Mouse (Mus musculus): ENCODE measurements around the gene Dlg2. TPM values are rescaled to one million over a fixed set of nuclear protein-coding genes. Genes with fewer than 3 reads are reported as not detected.

Dlg2 gene
- polyA plus RNA-seq, 1 experiment from 2014 or later: 6.9 TPM

DNA sequence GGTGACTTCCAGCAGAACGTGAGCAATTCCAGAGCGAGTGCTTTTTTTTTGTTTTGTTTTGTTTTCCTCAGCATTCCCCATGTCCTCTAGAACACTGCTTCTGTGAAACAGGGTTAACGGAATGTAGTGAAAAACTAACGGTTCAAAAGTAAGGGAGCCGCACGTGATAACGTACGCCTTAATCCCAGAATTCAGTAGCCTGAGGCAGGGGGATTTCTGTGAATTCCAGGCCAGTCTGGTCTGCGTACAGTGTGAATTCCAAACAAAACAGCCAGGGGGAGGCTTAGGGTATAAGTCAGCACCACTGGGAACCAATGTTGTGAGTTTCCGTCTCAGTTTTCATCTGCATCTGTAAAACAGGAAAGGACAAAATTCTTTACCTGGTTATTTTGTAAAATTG, 19.0 kb upstream of the Dlg2 start:
- WGBS: 21% methylated on average over 10 of the region's 10 CpGs

DNA sequence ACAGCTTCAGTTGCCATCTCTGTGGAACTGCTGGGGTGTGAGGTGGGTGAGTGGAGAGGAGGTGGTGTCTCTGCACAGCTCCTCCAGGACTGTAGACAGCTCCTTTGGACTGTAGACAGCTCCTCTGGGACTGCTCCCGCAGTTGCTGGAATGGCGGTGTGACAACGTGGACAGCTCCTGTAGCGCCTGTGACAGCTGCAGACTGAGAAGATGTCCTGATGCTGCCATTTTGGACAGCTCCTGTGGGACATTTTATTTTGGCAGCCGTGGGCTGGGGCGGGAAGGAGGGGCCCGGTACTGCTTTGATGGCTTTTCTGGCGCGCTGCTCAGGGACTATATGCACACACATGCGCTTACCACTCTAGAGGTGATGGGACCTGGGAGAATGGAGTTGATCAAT, 16.1 kb upstream of the Dlg2 start:
- Histone ChIP-seq H3K9ac (0 out of 2 replicates have a peak overlapping the region, but pooled peaks have one; percentile 8), H3K9me3 (replicated peaks) (no peaks in the 10 kb centered on the region), H3K36me3 (no peaks in the 10 kb centered on the region), H3K27ac (no peak overlapping the region), H3K4me1 (peaks cover 14% of the 10 kb centered on the region), H3K27me3 (no peaks in the 10 kb centered on the region), H3K4me3 (no peak overlapping the region), H3K4me2 (replicated peaks) (no peak overlapping the region)
- 53% methylated on average over 10 of the region's 10 CpGs for WGBS
- ATAC-seq (ENCODE audit: low FRiP score): no peak

More for the DNA sequence above, 19.0 kb upstream of the Dlg2 start:
- Histone ChIP-seq H3K4me3 (peak overlapping the region; percentile 74), H3K9me3 (replicated peaks) (no peaks in the 10 kb centered on the region), H3K4me1 (peaks cover 14% of the 10 kb centered on the region), H3K4me2 (replicated peaks) (peak overlapping the region; percentile 61), H3K27ac (peak overlapping the region; percentile 93), H3K27me3 (no peaks in the 10 kb centered on the region), H3K9ac (peak overlapping the region; percentile 76), H3K36me3 (peaks cover 9% of the 10 kb centered on the region; the same call in 1 of the 2 replicates)
- ATAC-seq (ENCODE audit: low FRiP score): peak; percentile 80

DNA sequence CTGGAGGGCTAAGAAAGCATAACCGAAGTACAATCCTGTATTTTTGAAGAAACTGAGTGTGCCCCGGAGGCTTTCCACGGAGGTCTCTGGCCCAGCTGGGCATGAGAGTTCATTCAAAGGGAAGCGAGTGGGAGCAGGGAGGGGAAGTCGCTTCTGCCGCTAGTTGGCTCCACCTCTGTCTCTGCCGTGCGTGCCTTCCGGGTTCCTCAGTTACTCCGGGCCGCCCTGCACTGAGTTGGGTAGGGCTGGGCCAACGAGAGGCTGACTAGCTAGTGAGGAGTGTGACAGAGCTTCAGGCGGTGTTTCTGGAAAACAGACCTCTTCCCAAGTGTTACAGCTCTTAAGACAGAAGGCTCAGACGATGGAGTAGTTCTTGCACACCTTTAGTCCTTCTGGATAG, 15.5 kb upstream of the Dlg2 start:
- 19% methylated on average over 14 of the region's 14 CpGs for WGBS

DNA sequence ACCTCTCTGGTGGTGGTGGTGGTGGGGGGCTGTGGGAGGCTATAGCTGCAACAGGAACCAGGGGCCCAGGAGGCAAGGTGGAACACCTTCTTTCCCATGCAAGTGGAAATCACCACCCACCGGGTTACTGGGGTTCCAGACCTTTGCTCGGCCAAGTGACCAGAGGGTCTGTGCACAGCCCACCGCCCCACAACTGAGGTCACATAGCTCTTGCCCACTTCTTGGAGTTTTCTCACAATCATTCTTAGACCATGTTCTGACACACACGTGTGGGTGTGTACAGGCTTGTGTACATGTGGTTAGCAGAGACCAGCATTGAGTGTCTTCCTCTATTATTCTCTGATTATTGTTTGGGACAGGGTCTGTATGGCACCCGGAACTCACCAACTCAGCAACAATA, 15.0 kb upstream of the Dlg2 start:
- Histone ChIP-seq H3K4me1 (peaks cover 5% of the 10 kb centered on the region), H3K4me3 (no peak overlapping the region), H3K9me3 (replicated peaks) (no peaks in the 10 kb centered on the region), H3K27ac (no peak overlapping the region), H3K4me2 (replicated peaks) (no peak overlapping the region), H3K27me3 (no peaks in the 10 kb centered on the region), H3K36me3 (no peaks in the 10 kb centered on the region), H3K9ac (no peak overlapping the region)
- 92% methylated on average over 5 of the region's 5 CpGs for WGBS
- no peak for ATAC-seq (ENCODE audit: low FRiP score)

More for the DNA sequence above, 15.5 kb upstream of the Dlg2 start:
- no peak overlapping the region for H3K27ac ChIP-seq
- peak overlapping the region; percentile 15; the same call in 1 of the 2 replicates for H3K4me2 ChIP-seq (replicated peaks)
- H3K9ac ChIP-seq: no peak overlapping the region
- no peaks in the 10 kb centered on the region for H3K36me3 ChIP-seq
- H3K9me3 ChIP-seq (replicated peaks): no peaks in the 10 kb centered on the region
- no peaks in the 10 kb centered on the region for H3K27me3 ChIP-seq
- no peak for ATAC-seq (ENCODE audit: low FRiP score)
- H3K4me3 ChIP-seq: no peak overlapping the region
- H3K4me1 ChIP-seq: peaks cover 10% of the 10 kb centered on the region

DNA sequence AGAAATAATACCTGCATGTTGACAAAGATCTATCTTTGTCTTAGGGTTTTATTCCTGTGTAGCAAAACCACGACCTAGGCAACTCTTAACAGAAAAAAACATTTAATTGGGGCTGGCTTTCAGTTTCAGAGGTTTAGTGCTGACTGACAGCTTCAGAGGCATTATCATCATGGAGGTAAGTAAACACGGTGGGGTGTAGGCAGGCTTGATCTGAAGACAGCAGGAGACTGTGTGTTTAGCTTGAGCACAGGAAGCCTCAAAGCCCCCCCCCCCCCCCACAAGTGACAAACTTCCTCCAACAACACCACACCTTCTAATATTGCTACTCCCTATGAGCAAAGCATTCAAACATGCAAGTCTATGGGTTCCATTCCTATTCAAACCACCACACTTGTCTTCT, 3.0 kb upstream of the Dlg2 start:
- Histone ChIP-seq H3K9me3 (replicated peaks) (no peaks in the 10 kb centered on the region), H3K4me3 (no peak overlapping the region), H3K4me2 (replicated peaks) (no peak overlapping the region), H3K27me3 (no peaks in the 10 kb centered on the region), H3K36me3 (peaks cover 11% of the 10 kb centered on the region), H3K9ac (no peak overlapping the region), H3K4me1 (peaks cover 11% of the 10 kb centered on the region), H3K27ac (no peak overlapping the region)
- 77% methylated on average over 2 of the region's 2 CpGs for WGBS
- ATAC-seq (ENCODE audit: low FRiP score): no peak

DNA sequence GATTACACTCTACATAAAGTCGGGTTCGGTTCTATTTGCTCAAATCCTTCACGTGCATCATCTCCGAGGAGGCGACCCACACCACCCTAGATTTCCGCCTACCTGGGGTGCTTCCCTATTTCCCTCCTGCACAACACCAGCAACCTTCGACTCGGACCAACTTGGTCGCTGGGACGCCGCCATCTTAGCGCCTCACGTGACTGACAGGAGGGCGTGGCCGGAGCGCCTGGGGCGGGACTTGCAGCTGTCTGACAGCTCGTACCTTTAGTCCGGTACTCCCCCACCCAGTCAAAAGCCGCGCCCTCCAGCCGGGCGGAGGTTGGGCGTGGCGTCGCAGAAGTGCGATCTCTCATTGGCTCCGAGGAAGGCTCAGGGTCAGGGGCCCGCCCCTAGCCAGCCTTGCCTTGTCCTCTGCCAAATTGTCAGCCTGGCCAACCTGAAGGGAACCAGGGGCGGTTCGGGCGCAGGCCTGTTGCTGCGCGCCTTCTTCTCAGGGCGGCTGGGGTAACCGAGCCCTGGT, 619 bp upstream of the Dlg2 start, which contains the start of gene Tmem126b:
Gene Tmem126b, minus strand, starts transcription at position 209 of the 520 bp plus-strand sequence.
- Histone ChIP-seq H3K36me3 (no peaks in the 10 kb centered on the region), H3K4me3 (peak within 1 kb of the TSS; percentile 64), H3K4me2 (replicated peaks) (peak within 1 kb of the TSS; percentile 79), H3K9ac (peak within 1 kb of the TSS; percentile 76), H3K9me3 (replicated peaks) (no peaks in the 10 kb centered on the region), H3K27ac (peak within 1 kb of the TSS; percentile 78), H3K4me1 (peaks cover 11% of the 10 kb centered on the region), H3K27me3 (no peaks in the 10 kb centered on the region)
- ATAC-seq (ENCODE audit: low FRiP score): peak; percentile 100
- WGBS: under 1% methylated on average over 36 of the region's 36 CpGs

DNA sequence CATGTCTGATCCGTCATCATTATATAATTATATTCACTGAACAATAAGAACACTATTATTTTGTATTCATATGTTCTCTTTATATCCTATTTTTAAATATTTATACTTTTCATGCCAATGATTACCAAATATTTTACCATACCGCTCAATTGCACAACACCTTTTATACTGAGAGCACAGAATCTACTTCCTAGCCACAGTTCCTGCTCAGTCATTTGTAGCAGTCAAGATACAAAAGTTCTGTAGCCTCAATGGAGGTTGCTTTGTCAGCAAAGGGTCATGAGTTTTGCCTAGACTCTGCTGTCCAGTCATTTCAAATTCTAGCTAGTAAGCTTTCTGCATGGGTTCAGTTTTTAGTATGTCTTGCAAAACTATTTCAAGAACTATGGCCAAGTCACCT, 6.1 kb downstream of the Dlg2 start:
- H3K4me1 ChIP-seq: no peaks in the 10 kb centered on the region
- WGBS: 90% methylated on average over 2 of the region's 2 CpGs
- H3K9ac ChIP-seq: no peak overlapping the region
- no peak overlapping the region for H3K27ac ChIP-seq
- H3K36me3 ChIP-seq: no peaks in the 10 kb centered on the region
- ATAC-seq (ENCODE audit: low FRiP score): no peak
- no peak overlapping the region for H3K4me2 ChIP-seq (replicated peaks)
- H3K27me3 ChIP-seq: no peaks in the 10 kb centered on the region
- no peak overlapping the region for H3K4me3 ChIP-seq
- no peaks in the 10 kb centered on the region for H3K9me3 ChIP-seq (replicated peaks)

DNA sequence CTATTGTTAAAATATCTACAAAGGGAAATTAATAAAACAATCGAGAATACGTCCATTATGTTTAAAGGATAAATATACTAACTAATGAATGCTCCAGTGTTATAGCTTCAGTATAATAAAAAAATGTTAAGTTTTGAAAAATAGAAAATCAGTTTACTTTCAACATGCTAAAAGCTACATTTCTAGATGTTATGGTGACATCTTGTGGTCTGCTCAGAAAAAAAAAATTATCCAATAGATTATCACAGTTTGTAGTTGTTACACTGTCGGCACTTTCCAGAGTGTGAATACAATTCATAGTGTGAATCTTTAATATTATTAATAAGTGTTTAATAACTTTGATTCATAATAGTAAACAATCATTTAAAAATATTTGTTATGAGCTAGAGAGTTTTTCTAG, 31.7 kb downstream of the Dlg2 start:
- Histone ChIP-seq H3K27ac (no peak overlapping the region), H3K36me3 (no peaks in the 10 kb centered on the region), H3K4me1 (no peaks in the 10 kb centered on the region), H3K9ac (no peak overlapping the region), H3K27me3 (no peaks in the 10 kb centered on the region), H3K9me3 (replicated peaks) (no peaks in the 10 kb centered on the region), H3K4me2 (replicated peaks) (no peak overlapping the region), H3K4me3 (no peak overlapping the region)
- no peak for ATAC-seq (ENCODE audit: low FRiP score)
- WGBS: 81% methylated on average over 3 of the region's 3 CpGs

DNA sequence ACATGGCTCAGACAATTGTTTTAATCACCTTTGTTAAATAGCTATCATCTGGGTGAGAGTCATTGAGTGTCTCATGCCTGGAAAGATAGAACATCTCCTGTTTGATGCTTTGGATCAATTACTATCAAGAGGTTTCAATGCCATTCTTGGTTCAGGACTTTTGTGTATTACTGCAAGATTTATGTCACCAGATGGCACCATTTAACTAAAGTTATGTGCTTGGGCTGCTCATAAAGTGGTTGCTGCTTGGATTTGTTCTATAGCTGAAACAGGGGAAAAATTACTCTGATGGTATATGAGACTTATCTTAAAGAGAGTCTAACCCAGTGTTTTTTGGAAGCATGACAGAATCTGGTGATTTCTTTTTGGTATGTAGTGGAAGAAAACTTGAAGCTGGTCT, 35.8 kb downstream of the Dlg2 start:
- no peaks in the 10 kb centered on the region for H3K27me3 ChIP-seq
- ATAC-seq (ENCODE audit: low FRiP score): no peak
- H3K4me1 ChIP-seq: no peaks in the 10 kb centered on the region

DNA sequence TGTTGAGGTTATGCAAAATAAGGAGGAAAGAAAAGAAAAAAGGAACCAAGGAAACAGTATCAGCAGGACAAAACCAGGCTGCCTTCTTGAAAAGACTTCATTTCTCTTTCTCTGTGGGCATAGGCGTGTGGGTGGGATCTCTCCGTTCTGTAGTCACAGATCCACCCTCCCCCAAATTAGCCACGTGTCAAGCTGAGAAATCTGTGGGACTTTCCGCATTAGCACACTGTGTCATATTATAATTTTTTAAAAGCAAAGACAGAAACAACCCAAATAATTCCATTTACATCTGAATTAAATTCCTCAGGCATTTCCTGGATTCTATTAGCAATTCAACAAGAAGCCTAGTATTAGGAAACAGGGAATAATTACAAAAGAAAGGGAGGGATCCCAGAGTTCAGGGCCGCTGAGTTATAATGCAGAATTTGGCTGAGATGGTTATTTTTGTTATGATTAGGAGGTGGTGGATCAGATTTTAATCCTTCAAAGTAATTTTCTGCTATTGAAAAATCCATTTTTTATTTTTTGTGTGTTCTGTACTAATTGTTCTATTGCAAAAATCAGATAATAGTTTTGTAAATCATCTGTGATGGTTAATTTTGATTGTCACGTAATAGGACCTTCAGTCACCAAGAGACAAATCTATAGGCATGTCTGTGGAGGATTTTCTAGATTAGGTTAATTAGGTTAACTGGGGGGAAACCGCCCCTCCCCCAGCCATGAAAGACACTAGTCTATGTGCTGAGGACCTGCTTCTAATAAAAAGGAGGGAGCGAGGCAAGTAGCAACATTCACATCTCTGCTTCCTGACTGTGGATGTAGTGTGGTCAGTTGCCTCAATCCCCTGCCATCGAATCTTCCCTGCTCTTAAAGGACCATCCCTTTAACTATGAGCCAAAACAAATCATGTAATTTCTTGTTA, 63.3 kb downstream of the Dlg2 start:
- no peaks in the 10 kb centered on the region for H3K9me3 ChIP-seq (replicated peaks)
- no peak for ATAC-seq (ENCODE audit: low FRiP score)
- no peaks in the 10 kb centered on the region for H3K27me3 ChIP-seq
- H3K4me2 ChIP-seq (replicated peaks): no peak overlapping the region
- no peaks in the 10 kb centered on the region for H3K4me1 ChIP-seq
- no peak overlapping the region for H3K9ac ChIP-seq
- 49% methylated on average over 9 of the region's 9 CpGs for WGBS
- no peak overlapping the region for H3K4me3 ChIP-seq
- no peak overlapping the region for H3K27ac ChIP-seq
- H3K36me3 ChIP-seq: no peaks in the 10 kb centered on the region

More for the DNA sequence above, 35.8 kb downstream of the Dlg2 start:
- Histone ChIP-seq H3K4me2 (replicated peaks) (no peak overlapping the region), H3K9me3 (replicated peaks) (no peaks in the 10 kb centered on the region), H3K27ac (no peak overlapping the region), H3K4me3 (no peak overlapping the region), H3K9ac (no peak overlapping the region), H3K36me3 (no peaks in the 10 kb centered on the region)

DNA sequence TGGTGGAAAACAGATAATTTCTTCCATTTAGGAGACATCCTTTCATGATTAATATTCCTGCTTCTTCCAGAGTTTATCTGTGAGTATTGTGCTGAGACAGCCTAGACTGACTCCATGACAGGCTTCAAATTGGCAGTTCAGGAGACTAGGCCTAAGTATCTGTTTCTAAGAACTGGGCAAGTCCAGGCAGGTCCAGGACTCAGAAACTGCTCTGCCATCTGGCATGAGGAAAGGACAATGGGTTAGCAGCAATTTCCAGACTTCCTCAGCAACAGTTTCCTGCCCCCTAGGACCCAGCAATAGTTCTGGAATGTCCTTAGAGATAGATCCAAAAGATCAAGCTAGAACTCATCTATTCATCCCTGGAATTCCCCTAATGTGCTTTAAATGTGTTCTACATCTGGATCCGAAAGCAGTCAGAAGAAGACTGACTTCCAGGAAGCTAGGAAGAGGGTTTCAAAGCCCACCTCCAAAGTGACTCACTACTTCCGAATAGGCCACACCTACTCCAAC, 64.4 kb downstream of the Dlg2 start:
- Histone ChIP-seq H3K9ac (no peak overlapping the region), H3K27ac (no peak overlapping the region), H3K27me3 (no peaks in the 10 kb centered on the region), H3K4me1 (no peaks in the 10 kb centered on the region), H3K4me2 (replicated peaks) (no peak overlapping the region), H3K36me3 (no peaks in the 10 kb centered on the region), H3K9me3 (replicated peaks) (no peaks in the 10 kb centered on the region), H3K4me3 (no peak overlapping the region)
- no peak for ATAC-seq (ENCODE audit: low FRiP score)
- WGBS: 81% methylated on average over 2 of the region's 2 CpGs

DNA sequence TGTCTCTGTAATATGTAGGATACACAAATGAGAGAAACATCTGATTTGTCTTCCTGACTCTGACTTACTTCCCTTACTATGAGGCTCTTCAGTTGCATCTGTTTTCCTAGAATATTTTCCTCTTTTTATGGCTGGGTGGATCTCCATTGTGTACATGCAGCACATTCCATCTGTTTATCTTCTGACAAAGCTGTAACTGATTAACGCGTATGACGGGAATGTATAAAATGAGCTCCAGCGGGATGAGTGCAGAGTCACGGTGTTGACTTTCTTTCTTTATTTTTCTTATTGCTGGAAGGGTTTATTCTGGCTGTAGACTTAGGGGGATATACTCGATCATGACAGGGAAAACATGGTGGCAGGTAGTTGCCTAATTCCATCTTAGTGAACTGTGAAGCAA, 76.9 kb downstream of the Dlg2 start:
- no peaks in the 10 kb centered on the region for H3K4me1 ChIP-seq
- H3K4me3 ChIP-seq: no peak overlapping the region
- ATAC-seq (ENCODE audit: low FRiP score): no peak
- no peaks in the 10 kb centered on the region for H3K27me3 ChIP-seq
- no peak overlapping the region for H3K9ac ChIP-seq
- H3K36me3 ChIP-seq: no peaks in the 10 kb centered on the region
- no peak overlapping the region for H3K4me2 ChIP-seq (replicated peaks)
- H3K27ac ChIP-seq: no peak overlapping the region
- no peaks in the 10 kb centered on the region for H3K9me3 ChIP-seq (replicated peaks)
- WGBS: 90% methylated on average over 6 of the region's 6 CpGs
